18 mouse cellular contexts compared by ENCODE assay signal in the genomic region with DNA sequence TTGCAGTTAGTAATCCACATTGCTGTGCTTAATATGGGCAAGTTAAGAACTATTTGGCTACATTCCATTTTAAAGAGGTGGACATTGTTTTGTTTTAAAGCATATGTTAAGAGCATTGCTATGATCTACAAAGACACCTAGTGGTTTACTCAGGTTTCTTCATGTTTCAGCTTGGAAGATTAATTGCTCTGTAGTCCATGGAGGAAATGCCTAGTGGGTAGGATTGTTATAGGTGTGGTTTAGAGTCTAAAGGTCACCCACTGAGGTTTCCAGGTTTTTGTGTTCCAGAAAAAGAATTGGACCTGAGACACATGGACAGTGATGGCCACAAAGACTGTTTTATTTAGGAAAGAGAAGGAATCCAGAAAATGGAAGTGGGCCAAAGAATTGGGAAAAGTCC.
"Had no signal": no experiment of that assay in that cellular context is flagged by ENCODE, and none has a peak within 500 bp of the region (broad histone marks: within the 10 kb centered on the region; RNA-seq: fewer than 3 reads in every experiment).

No protein-coding gene starts in this region.

- H3K4me3 ChIP-seq: left cerebral cortex, adult 2 months; liver, embryonic 12.5 days; liver, embryonic 15.5 days; lung, embryonic 15.5 days; megakaryocyte, embryonic 14.5 days; midbrain, embryonic 10.5 days; midbrain, embryonic 13.5 days; myocyte had no signal

- H3K9ac ChIP-seq: liver, embryonic 12.5 days; liver, embryonic 15.5 days; lung, embryonic 15.5 days; midbrain, embryonic 13.5 days had no signal

- ATAC-seq: inflammation-experienced regulatory T-cells, adult 6 months; liver, embryonic 12.5 days; midbrain, embryonic 13.5 days; midbrain, embryonic 16.5 days had no signal

- H3K36me3 ChIP-seq: liver, embryonic 12.5 days; liver, embryonic 15.5 days; lung, embryonic 15.5 days; midbrain, embryonic 10.5 days; midbrain, embryonic 13.5 days had no signal

- H3K9me3 ChIP-seq: liver, embryonic 12.5 days; liver, embryonic 15.5 days; lung, embryonic 15.5 days; megakaryocyte, embryonic 14.5 days; midbrain, embryonic 10.5 days; midbrain, embryonic 13.5 days had no signal

- H3K27me3 ChIP-seq: liver, embryonic 12.5 days; liver, embryonic 15.5 days; lung, embryonic 15.5 days; megakaryocyte, embryonic 14.5 days; midbrain, embryonic 13.5 days had no signal

- H3K27ac ChIP-seq: left cerebral cortex, adult 2 months; liver, embryonic 12.5 days; liver, embryonic 15.5 days; lung, embryonic 15.5 days; midbrain, embryonic 10.5 days; midbrain, embryonic 13.5 days had no signal

- DNase-seq: kidney, postnatal 10 days; layer of hippocampus, postnatal 36 days; lung, adult 18-20 months; lung, postnatal 10 days; lung, postnatal 36 days; thymus, adult 2 months; thymus, postnatal 14 days; thymus, postnatal 4 days had no signal

- H3K4me2 ChIP-seq: liver, embryonic 12.5 days; liver, embryonic 15.5 days; lung, embryonic 15.5 days; midbrain, embryonic 13.5 days had no signal

- H3K4me1 ChIP-seq: liver, embryonic 12.5 days; liver, embryonic 15.5 days; lung, embryonic 15.5 days; megakaryocyte, embryonic 14.5 days; midbrain, embryonic 10.5 days; midbrain, embryonic 13.5 days had no signal
